Comparison of ENCODE assay signal across 12 mouse cellular contexts in the genomic region with DNA sequence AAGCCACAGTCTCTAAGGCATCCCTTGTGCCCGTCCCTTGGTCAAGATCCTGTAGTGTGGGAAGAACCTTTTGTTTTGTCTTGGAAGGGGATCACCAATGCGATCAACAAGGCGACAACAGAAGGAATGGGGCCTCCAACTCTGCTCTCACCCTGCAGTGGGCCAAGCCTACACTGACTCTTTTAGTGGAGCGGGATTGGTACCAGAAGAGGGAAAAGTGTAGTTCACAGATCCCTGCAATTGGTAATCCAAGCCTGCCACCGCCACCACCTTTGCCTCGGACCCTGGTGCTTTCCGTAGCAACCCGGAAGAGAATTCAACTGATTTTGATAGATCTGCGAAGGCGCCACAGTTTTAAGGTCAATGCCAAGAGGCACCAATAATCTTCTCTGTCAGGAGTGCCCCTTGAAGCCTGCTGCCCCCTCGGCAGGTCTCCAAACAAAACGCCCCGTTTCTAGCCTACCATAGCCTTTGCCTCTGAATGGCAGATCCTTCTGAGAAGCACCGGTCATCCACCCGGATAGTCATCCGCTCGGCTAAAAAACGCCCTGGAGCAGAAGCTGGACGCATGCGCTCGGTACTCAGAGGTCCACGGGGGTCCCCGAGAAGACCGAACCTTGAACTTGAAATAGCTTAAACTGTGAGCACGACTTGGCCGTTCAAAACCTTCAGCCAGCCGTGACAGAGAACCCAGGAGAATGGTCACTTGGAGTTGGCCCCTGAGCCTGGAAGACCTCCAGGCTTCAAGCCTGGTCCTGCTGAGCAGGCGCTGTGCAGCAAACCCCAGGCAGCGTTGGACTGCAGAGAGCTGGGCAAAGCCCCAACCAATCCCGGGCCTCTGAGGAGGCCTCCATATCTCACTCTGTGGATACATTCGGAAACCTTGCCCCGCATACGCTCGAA. TPM values are rescaled to one million over a fixed set of nuclear protein-coding genes. Genes with fewer than 3 reads are reported as not detected.
A peak's percentile ranks its signal among the peaks of the same experiment; 100 is the strongest.
DNase-seq lines count a peak whose midpoint lies in the region; ATAC-seq lines count a peak whose summit lies in the region.
"Had no signal": no experiment of that assay in that cellular context is flagged by ENCODE, and none has a peak within 500 bp of the region (broad histone marks: within the 10 kb centered on the region; RNA-seq: fewer than 3 reads in every experiment).

No protein-coding gene starts in this region.

- H3K9me3 ChIP-seq in kidney, embryonic 15.5 days (replicated peaks): no peaks in the 10 kb centered on the region

- H3K4me3 ChIP-seq in kidney, embryonic 15.5 days (replicated peaks): peak overlapping the region; percentile 4

- H3K27ac ChIP-seq in kidney, embryonic 15.5 days: no peak overlapping the region

- DNase-seq in embryo, embryonic 11 days: peak; percentile 64
- no peak for DNase-seq in embryo, embryonic 9.5 days (ENCODE audit: extremely low spot score)
- DNase-seq in kidney, postnatal 14 days: no peak
- peak; percentile 64 for DNase-seq in retina, postnatal 1 day
- DNase-seq in retina, embryonic 14.5 days (ENCODE audit: low spot score): no peak
- DNase-seq in adrenal gland, adult (ENCODE audit: inconsistent age in 2 of 2, low spot score in 1 of 2): no peak

- H3K27me3 ChIP-seq in kidney, embryonic 15.5 days: peaks cover 99% of the 10 kb centered on the region

- ATAC-seq in kidney, embryonic 15.5 days (replicated peaks; ENCODE audit: low FRiP score): no peak
- ATAC-seq in erythroblast, adult 5-6 weeks (replicated peaks; ENCODE audit: low FRiP score, poor library complexity, severe bottlenecking): no peak

- no peaks in the 10 kb centered on the region for H3K36me3 ChIP-seq in kidney, embryonic 15.5 days

- 1% methylated on average over 34 of the region's 34 CpGs for WGBS in kidney, embryonic 15.5 days

- H3K4me1 ChIP-seq in kidney, embryonic 15.5 days: peaks cover 39% of the 10 kb centered on the region

- no peak overlapping the region for H3K4me2 ChIP-seq in kidney, embryonic 15.5 days

- no peak overlapping the region for H3K9ac ChIP-seq in kidney, embryonic 15.5 days

RNA-seq across cellular contexts. Expression of a gene that starts 3.4 kb away (rescaled TPM):
- polyA plus RNA-seq in kidney, embryonic 15.5 days (2015; fragmentation: Nextera tagmentation; extraction: Ambion mirVana): not detected in 2 replicates
- not detected in 2 replicates for total RNA-seq in erythroblast, adult 5-6 weeks (2015; ENCODE audit: low replicate concordance)
- not detected in 2 replicates for total RNA-seq in erythroblast, adult 5-6 weeks (2017; ENCODE audit: low replicate concordance)
- total RNA-seq: left cerebral cortex, postnatal 14 days; monocyte, adult 5-6 weeks had no signal
- polyA plus RNA-seq: stomach, embryonic 14.5 days had no signal

RNA-seq across cellular contexts. Expression of a gene that starts 28.3 kb away (rescaled TPM):
- polyA plus RNA-seq in kidney, embryonic 15.5 days (2015; fragmentation: Nextera tagmentation; extraction: Ambion mirVana): 7.0 and 8.1 TPM in 2 replicates
- total RNA-seq in erythroblast, adult 5-6 weeks (2015; ENCODE audit: low replicate concordance): not detected in 2 replicates
- total RNA-seq in erythroblast, adult 5-6 weeks (2017; ENCODE audit: low replicate concordance): not detected in 2 replicates
- total RNA-seq: left cerebral cortex, postnatal 14 days; monocyte, adult 5-6 weeks had no signal
- polyA plus RNA-seq: inflammation-experienced regulatory T-cells, adult 6 months had no signal

RNA-seq across cellular contexts. Expression of a gene that starts 36.8 kb away (rescaled TPM):
- polyA plus RNA-seq in kidney, embryonic 15.5 days (2015; fragmentation: Nextera tagmentation; extraction: Ambion mirVana): not detected in 2 replicates
- total RNA-seq in erythroblast, adult 5-6 weeks (2015; ENCODE audit: low replicate concordance): not detected in 2 replicates
- total RNA-seq in erythroblast, adult 5-6 weeks (2017; ENCODE audit: low replicate concordance): not detected in 2 replicates
- total RNA-seq: left cerebral cortex, postnatal 14 days; monocyte, adult 5-6 weeks had no signal
- polyA plus RNA-seq: inflammation-experienced regulatory T-cells, adult 6 months; stomach, embryonic 14.5 days had no signal

RNA-seq across cellular contexts. Expression of a gene that starts 48.0 kb away (rescaled TPM):
- not detected in 2 replicates for polyA plus RNA-seq in kidney, embryonic 15.5 days (2015; fragmentation: Nextera tagmentation; extraction: Ambion mirVana)
- total RNA-seq in erythroblast, adult 5-6 weeks (2015; ENCODE audit: low replicate concordance): not detected in 2 replicates
- total RNA-seq in erythroblast, adult 5-6 weeks (2017; ENCODE audit: low replicate concordance): not detected in 2 replicates
- total RNA-seq: left cerebral cortex, postnatal 14 days; monocyte, adult 5-6 weeks had no signal
- polyA plus RNA-seq: stomach, embryonic 14.5 days had no signal

RNA-seq across cellular contexts. Expression of a gene that starts 58.5 kb away (rescaled TPM):
- 0.18 TPM in 1 of 2 replicates, not detected in the other for polyA plus RNA-seq in kidney, embryonic 15.5 days (2015; fragmentation: Nextera tagmentation; extraction: Ambion mirVana)
- not detected in 2 replicates for total RNA-seq in erythroblast, adult 5-6 weeks (2015; ENCODE audit: low replicate concordance)
- not detected in 2 replicates for total RNA-seq in erythroblast, adult 5-6 weeks (2017; ENCODE audit: low replicate concordance)
- total RNA-seq: left cerebral cortex, postnatal 14 days; monocyte, adult 5-6 weeks had no signal
- polyA plus RNA-seq: inflammation-experienced regulatory T-cells, adult 6 months; stomach, embryonic 14.5 days had no signal

Comparison
In these comparisons a context has a peak if more than half of its experiments do, and no peak if none do; other contexts are left out.
1. DNase-seq: peak in embryo, embryonic 11 days (single experiment) and retina, postnatal 1 day (single experiment); none in embryo, embryonic 9.5 days (single experiment), kidney, postnatal 14 days (single experiment), retina, embryonic 14.5 days (single experiment) and adrenal gland, adult (0 of 2).